In genomic region chr6:72676376-72676775, GRCm38 (mm10) we compare ENCODE assay signal across 11 mouse cellular contexts. TPM values are rescaled to one million over a fixed set of nuclear protein-coding genes. Genes with fewer than 3 reads are reported as not detected.
DNase-seq lines count a peak whose midpoint lies in the region; ATAC-seq and TF ChIP-seq lines count a peak whose summit lies in the region.
"Had no signal": no experiment of that assay in that cellular context is flagged by ENCODE, and none has a peak within 500 bp of the region (broad histone marks: within the 10 kb centered on the region; RNA-seq: fewer than 3 reads in every experiment).

No protein-coding gene starts in this region.

- no peak overlapping the region for H3K4me3 ChIP-seq in hindbrain, postnatal 0 days (ENCODE audit: low read length)
- H3K4me3 ChIP-seq in hindbrain, embryonic 16.5 days (ENCODE audit: low read length): no peak overlapping the region
- H3K4me3 ChIP-seq in midbrain, embryonic 12.5 days: no peak overlapping the region
- H3K4me3 ChIP-seq in midbrain, embryonic 16.5 days (ENCODE audit: low read depth, low read length): no peak overlapping the region
- H3K4me3 ChIP-seq in embryonic facial prominence, embryonic 12.5 days: no peak overlapping the region
- peak overlapping the region; percentile 29; the same call in 1 of the 2 replicates for H3K4me3 ChIP-seq in stomach, embryonic 15.5 days (replicated peaks)

- H3K4me1 ChIP-seq in hindbrain, postnatal 0 days (ENCODE audit: insufficient read depth, low read length): peaks cover 14% of the 10 kb centered on the region; the same call in 1 of the 2 replicates
- peaks cover 13% of the 10 kb centered on the region; the same call in 1 of the 2 replicates for H3K4me1 ChIP-seq in hindbrain, embryonic 16.5 days (ENCODE audit: control insufficient read depth, insufficient read depth, low read depth, low read length)
- peaks cover 48% of the 10 kb centered on the region for H3K4me1 ChIP-seq in midbrain, embryonic 12.5 days
- peaks cover 10% of the 10 kb centered on the region for H3K4me1 ChIP-seq in midbrain, embryonic 16.5 days (ENCODE audit: control insufficient read depth, insufficient read depth, low read length)
- peaks cover 67% of the 10 kb centered on the region for H3K4me1 ChIP-seq in embryonic facial prominence, embryonic 12.5 days
- peaks cover 50% of the 10 kb centered on the region for H3K4me1 ChIP-seq in stomach, embryonic 15.5 days
- H3K4me1 ChIP-seq: megakaryocyte, embryonic 14.5 days had no signal

- no peak overlapping the region for H3K27ac ChIP-seq in hindbrain, postnatal 0 days
- no peak overlapping the region for H3K27ac ChIP-seq in hindbrain, embryonic 16.5 days (ENCODE audit: low read depth, low read length)
- no peak overlapping the region for H3K27ac ChIP-seq in midbrain, embryonic 12.5 days (replicated peaks)
- H3K27ac ChIP-seq in midbrain, embryonic 16.5 days (ENCODE audit: low read length): no peak overlapping the region
- peak overlapping the region; percentile 91 for H3K27ac ChIP-seq in embryonic facial prominence, embryonic 12.5 days
- H3K27ac ChIP-seq in stomach, embryonic 15.5 days: peak overlapping the region; percentile 97

- no peak for ATAC-seq in hindbrain, postnatal 0 days
- no peak for ATAC-seq in hindbrain, embryonic 16.5 days
- no peak for ATAC-seq in midbrain, embryonic 12.5 days (ENCODE audit: low FRiP score, low read depth)
- no peak for ATAC-seq in midbrain, embryonic 16.5 days
- ATAC-seq in embryonic facial prominence, embryonic 12.5 days (ENCODE audit: insufficient number of reproducible peaks, insufficient read depth, low FRiP score, low TSS enrichment): no peak
- ATAC-seq in stomach, embryonic 15.5 days (ENCODE audit: insufficient read depth, low FRiP score, low read depth): no peak
- ATAC-seq in erythroid progenitor cell, adult 5-6 weeks (replicated peaks; ENCODE audit: low FRiP score, poor library complexity, severe bottlenecking): no peak

- H3K36me3 ChIP-seq in hindbrain, postnatal 0 days (ENCODE audit: insufficient read depth, low read length): no peaks in the 10 kb centered on the region
- no peaks in the 10 kb centered on the region for H3K36me3 ChIP-seq in hindbrain, embryonic 16.5 days (ENCODE audit: control insufficient read depth, insufficient read depth, low read length)
- no peaks in the 10 kb centered on the region for H3K36me3 ChIP-seq in midbrain, embryonic 12.5 days
- no peaks in the 10 kb centered on the region for H3K36me3 ChIP-seq in midbrain, embryonic 16.5 days (ENCODE audit: control insufficient read depth, insufficient read depth, low read length)
- H3K36me3 ChIP-seq in embryonic facial prominence, embryonic 12.5 days: no peaks in the 10 kb centered on the region
- H3K36me3 ChIP-seq in stomach, embryonic 15.5 days: no peaks in the 10 kb centered on the region

- H3K9me3 ChIP-seq in hindbrain, postnatal 0 days (ENCODE audit: low read length): no peaks in the 10 kb centered on the region
- no peaks in the 10 kb centered on the region for H3K9me3 ChIP-seq in hindbrain, embryonic 16.5 days (ENCODE audit: control insufficient read depth, low read length)
- no peaks in the 10 kb centered on the region for H3K9me3 ChIP-seq in midbrain, embryonic 12.5 days
- H3K9me3 ChIP-seq in midbrain, embryonic 16.5 days (replicated peaks; ENCODE audit: control insufficient read depth, low read length, poor library complexity, severe bottlenecking): no peaks in the 10 kb centered on the region
- H3K9me3 ChIP-seq in embryonic facial prominence, embryonic 12.5 days: no peaks in the 10 kb centered on the region
- H3K9me3 ChIP-seq in stomach, embryonic 15.5 days: no peaks in the 10 kb centered on the region
- H3K9me3 ChIP-seq: megakaryocyte, embryonic 14.5 days had no signal

- no peak for DNase-seq in hindbrain, postnatal 0 days (ENCODE audit: low spot score)
- no peak for DNase-seq in spleen, postnatal 4 days (ENCODE audit: low spot score in 2 of 2)
- DNase-seq: cerebellum, adult 18-20 months; thymus, postnatal 25 days had no signal

- no peak overlapping the region for H3K9ac ChIP-seq in hindbrain, postnatal 0 days (replicated peaks; ENCODE audit: low read length)
- H3K9ac ChIP-seq in hindbrain, embryonic 16.5 days (ENCODE audit: low read depth, low read length): no peak overlapping the region
- H3K9ac ChIP-seq in midbrain, embryonic 12.5 days (replicated peaks): no peak overlapping the region
- no peak overlapping the region for H3K9ac ChIP-seq in midbrain, embryonic 16.5 days (ENCODE audit: low read depth, low read length)
- H3K9ac ChIP-seq in embryonic facial prominence, embryonic 12.5 days: no peak overlapping the region
- H3K9ac ChIP-seq in stomach, embryonic 15.5 days: no peak overlapping the region

- 58% methylated on average over 2 of the region's 2 CpGs for WGBS in hindbrain, postnatal 0 days
- 60% methylated on average over 2 of the region's 2 CpGs for WGBS in hindbrain, embryonic 16.5 days
- 39% methylated on average over 2 of the region's 2 CpGs for WGBS in midbrain, embryonic 12.5 days
- 36% methylated on average over 2 of the region's 2 CpGs for WGBS in midbrain, embryonic 16.5 days
- 38% methylated on average over 2 of the region's 2 CpGs for WGBS in embryonic facial prominence, embryonic 12.5 days
- WGBS in stomach, embryonic 15.5 days: 51% methylated on average over 2 of the region's 2 CpGs

- peak; percentile 38; the same call in 1 of the 2 replicates for TF ChIP-seq CTCF in hindbrain, postnatal 0 days (IDR thresholded peaks at IDR 0.05; ENCODE audit: low read depth)

- H3K27me3 ChIP-seq in hindbrain, postnatal 0 days (ENCODE audit: insufficient read depth, low read length): no peaks in the 10 kb centered on the region
- no peaks in the 10 kb centered on the region for H3K27me3 ChIP-seq in hindbrain, embryonic 16.5 days (replicated peaks; ENCODE audit: control insufficient read depth, insufficient read depth, low read length)
- peaks cover 20% of the 10 kb centered on the region for H3K27me3 ChIP-seq in midbrain, embryonic 12.5 days
- no peaks in the 10 kb centered on the region for H3K27me3 ChIP-seq in midbrain, embryonic 16.5 days (ENCODE audit: control insufficient read depth, insufficient read depth, low read depth, low read length)
- no peaks in the 10 kb centered on the region for H3K27me3 ChIP-seq in embryonic facial prominence, embryonic 12.5 days
- no peaks in the 10 kb centered on the region for H3K27me3 ChIP-seq in stomach, embryonic 15.5 days (replicated peaks)

- H3K4me2 ChIP-seq in hindbrain, postnatal 0 days (ENCODE audit: low read depth, low read length): no peak overlapping the region
- H3K4me2 ChIP-seq in hindbrain, embryonic 16.5 days (ENCODE audit: low read length): no peak overlapping the region
- peak overlapping the region; percentile 52; the same call in 1 of the 2 replicates for H3K4me2 ChIP-seq in midbrain, embryonic 12.5 days (replicated peaks)
- H3K4me2 ChIP-seq in midbrain, embryonic 16.5 days (ENCODE audit: low read length): no peak overlapping the region
- peak overlapping the region; percentile 53 for H3K4me2 ChIP-seq in embryonic facial prominence, embryonic 12.5 days (replicated peaks)
- H3K4me2 ChIP-seq in stomach, embryonic 15.5 days: peak overlapping the region; percentile 50

RNA-seq across cellular contexts. Expression of gene Tgoln1, which starts 59.6 kb away (rescaled TPM):
- total RNA-seq in hindbrain, postnatal 0 days (2014; rRNA removed): 28.5 and 29.8 TPM in 2 replicates
- polyA plus RNA-seq in hindbrain, postnatal 0 days (2015; fragmentation: Nextera tagmentation; extraction: Ambion mirVana): 36.3 and 36.4 TPM in 2 replicates
- 35.6 and 38.9 TPM in 2 replicates for polyA plus RNA-seq in hindbrain, embryonic 16.5 days (2015; fragmentation: Nextera tagmentation; extraction: Ambion mirVana)
- 38.6 and 39.2 TPM in 2 replicates for polyA plus RNA-seq in midbrain, embryonic 12.5 days (2016; fragmentation: Nextera tagmentation; extraction: Ambion mirVana)
- 40.7 and 45.0 TPM in 2 replicates for polyA plus RNA-seq in midbrain, embryonic 16.5 days (2015; fragmentation: Nextera tagmentation; extraction: Ambion mirVana)
- polyA plus RNA-seq in embryonic facial prominence, embryonic 12.5 days (2016; fragmentation: Nextera tagmentation; extraction: Ambion mirVana): 23.8 and 24.6 TPM in 2 replicates
- 34.0 and 38.4 TPM in 2 replicates for polyA plus RNA-seq in stomach, embryonic 15.5 days (2015; fragmentation: Nextera tagmentation; extraction: Ambion mirVana)
- total RNA-seq in erythroid progenitor cell, adult 5-6 weeks (2015; ENCODE audit: low replicate concordance): 14.7 and 28.5 TPM in 2 replicates
- total RNA-seq in erythroid progenitor cell, adult 5-6 weeks (2017; ENCODE audit: low replicate concordance): 21.9 and 23.5 TPM in 2 replicates

Comparison
In these comparisons a context has a peak if more than half of its experiments do, and no peak if none do; other contexts are left out.
1. H3K4me2 ChIP-seq: peak in midbrain, embryonic 12.5 days (single experiment), embryonic facial prominence, embryonic 12.5 days (single experiment) and stomach, embryonic 15.5 days (single experiment); none in hindbrain, postnatal 0 days (single experiment), hindbrain, embryonic 16.5 days (single experiment) and midbrain, embryonic 16.5 days (single experiment).
2. H3K27ac ChIP-seq: peak in embryonic facial prominence, embryonic 12.5 days (single experiment) and stomach, embryonic 15.5 days (single experiment); none in hindbrain, postnatal 0 days (single experiment), hindbrain, embryonic 16.5 days (single experiment), midbrain, embryonic 12.5 days (single experiment) and midbrain, embryonic 16.5 days (single experiment).